Mouse (Mus musculus) frontal cortex, postnatal 36 days (tissue): ENCODE data around the gene Mrpl49.
A peak's percentile ranks its signal among the peaks of the same experiment; 100 is the strongest.

Source experiments
- DNase-seq, 2 experiments: peaks; one replicate each; pipeline ENCODE4 v3.0.0; 2022; ENCODE audit warnings: low spot score in 2 of 2

Gene Mrpl49

GRCm38 (mm10) chr19:6057313-6058096 is at the start of gene Mrpl49, which contains the start of gene Fau:
Gene Mrpl49, minus strand, starts transcription at chr19:6057785.
Gene Fau, plus strand, starts transcription at chr19:6057844.
- DNase-seq, result peak; percentile 99

- no peak for DNase-seq
Measured at GRCm38 (mm10) chr19:6105586-6105985, 48.0 kb upstream of the Mrpl49 start, which contains the start of gene Naaladl1. Gene Naaladl1, plus strand, starts transcription at chr19:6105782.

- DNase-seq, result no peak
Measured at GRCm38 (mm10) chr19:6104476-6104875, 46.9 kb upstream of the Mrpl49 start.

GRCm38 (mm10) chr19:6102169-6102853 is 44.7 kb upstream of the Mrpl49 start:
- no peak for DNase-seq

- DNase-seq, result no peak
Measured at GRCm38 (mm10) chr19:6101186-6101585, 43.6 kb upstream of the Mrpl49 start.

GRCm38 (mm10) chr19:6097847-6098246 is 40.3 kb upstream of the Mrpl49 start:
- no peak for DNase-seq

- DNase-seq, result no peak
Measured at GRCm38 (mm10) chr19:6094119-6094518, 36.5 kb upstream of the Mrpl49 start, which contains the start of gene AC131692.1. Gene AC131692.1, plus strand, starts transcription at chr19:6094419.

- no peak for DNase-seq
Measured at GRCm38 (mm10) chr19:6088841-6089240, 31.3 kb upstream of the Mrpl49 start.

GRCm38 (mm10) chr19:6085417-6085879 is 27.9 kb upstream of the Mrpl49 start:
- no peak for DNase-seq

GRCm38 (mm10) chr19:6084478-6085248 is 27.1 kb upstream of the Mrpl49 start, which contains the start of the genes Zfpl1 and Cdca5:
Gene Zfpl1, minus strand, starts transcription at chr19:6084956.
Gene Cdca5, plus strand, starts transcription at chr19:6084983.
- DNase-seq, result peak; percentile 95 to 98

- DNase-seq, result no peak
Measured at GRCm38 (mm10) chr19:6082156-6082555, 24.6 kb upstream of the Mrpl49 start, which contains the start of gene Gm28374. Gene Gm28374, minus strand, starts transcription at chr19:6082256.

- no peak for DNase-seq
Measured at GRCm38 (mm10) chr19:6079983-6080480, 22.4 kb upstream of the Mrpl49 start, which contains the start of gene Tmem262. Gene Tmem262, plus strand, starts transcription at chr19:6080033.

GRCm38 (mm10) chr19:6076564-6077393 is 19.2 kb upstream of the Mrpl49 start, which contains the start of gene Vps51:
Gene Vps51, minus strand, starts transcription at chr19:6077231.
- peak; percentile 89 to 93 for DNase-seq

GRCm38 (mm10) chr19:6073889-6074288 is 16.3 kb upstream of the Mrpl49 start:
- no peak for DNase-seq

- DNase-seq, result no peak
Measured at GRCm38 (mm10) chr19:6071261-6071660, 13.7 kb upstream of the Mrpl49 start.

- DNase-seq, result no peak
Measured at GRCm38 (mm10) chr19:6070571-6071250, 13.1 kb upstream of the Mrpl49 start.

- no peak for DNase-seq
Measured at GRCm38 (mm10) chr19:6069851-6070250, 12.3 kb upstream of the Mrpl49 start.

GRCm38 (mm10) chr19:6068951-6069350 is 11.4 kb upstream of the Mrpl49 start:
- no peak for DNase-seq

- DNase-seq, result peak; percentile 77 to 87
Measured at GRCm38 (mm10) chr19:6067724-6068415, 10.3 kb upstream of the Mrpl49 start, which contains the start of gene Tm7sf2. Gene Tm7sf2, minus strand, starts transcription at chr19:6068373.
